Mouse (Mus musculus) lung, embryonic 15.5 days (tissue): ENCODE data around the gene Dbp. TPM values are rescaled to one million over a fixed set of nuclear protein-coding genes. Genes with fewer than 3 reads are reported as not detected.

Experiments
- ATAC-seq: fragments of 200-750 bp; cut with Nextera tagmentation; 2 replicates; pipeline ENCODE4 v1.8.0; 2017; ENCODE audit warnings: moderate number of reproducible peaks, borderline replicate concordance; ENCODE audit not compliant: low FRiP score, low TSS enrichment; ENCODE audit errors: extremely low read depth
- H3K27ac ChIP-seq: fragments of 300-500 bp; sonication (generic); 2 replicates; pipeline ENCODE4 v1.5.1; 2015; ENCODE audit warnings: moderate library complexity, mild to moderate bottlenecking, inconsistent platforms
- H3K27me3 ChIP-seq: fragments of 300-500 bp; sonication (generic); 2 replicates; pipeline ENCODE4 v1.6.1; 2015; ENCODE audit warnings: inconsistent platforms
- H3K36me3 ChIP-seq: fragments of 300-500 bp; sonication (generic); 2 replicates; pipeline ENCODE4 v1.6.1; 2015; ENCODE audit warnings: inconsistent platforms
- H3K4me1 ChIP-seq: fragments of 300-500 bp; sonication (generic); 2 replicates; pipeline ENCODE4 v1.6.1; 2015; ENCODE audit warnings: inconsistent platforms
- H3K4me2 ChIP-seq: fragments of 300-500 bp; sonication (generic); 2 replicates; pipeline ENCODE4 v1.6.1; 2015; ENCODE audit warnings: inconsistent platforms, mild to moderate bottlenecking, moderate library complexity
- H3K4me3 ChIP-seq: fragments of 300-500 bp; sonication (generic); 2 replicates; pipeline ENCODE4 v1.5.1; 2015; ENCODE audit warnings: mild to moderate bottlenecking, inconsistent platforms
- H3K9ac ChIP-seq: fragments of 300-500 bp; sonication (generic); 2 replicates; pipeline ENCODE4 v1.6.1; 2015; ENCODE audit warnings: inconsistent platforms
- H3K9me3 ChIP-seq: fragments of 300-500 bp; sonication (generic); 2 replicates; pipeline ENCODE4 v1.6.1; 2016; ENCODE audit warnings: inconsistent platforms
- WGBS: fragments of 180-500 bp; shearing (Covaris S2); methylation state at CpG from one replicate; pipeline ENCODE4 v1.1.7; 2015; 5-methylcytosine and 5-hydroxymethylcytosine counted together
- polyA plus RNA-seq: library from polyadenylated mRNA; unstranded; fragments of >200 nt; fragmentation: Nextera tagmentation; extraction: Ambion mirVana; gene quantifications from 2 replicates; pipeline ENCODE4 v1.2.1, GENCODE M21; 2015

Dbp gene
- polyA plus RNA-seq, 1 experiment from 2014 or later, result 3.1 TPM

DNA sequence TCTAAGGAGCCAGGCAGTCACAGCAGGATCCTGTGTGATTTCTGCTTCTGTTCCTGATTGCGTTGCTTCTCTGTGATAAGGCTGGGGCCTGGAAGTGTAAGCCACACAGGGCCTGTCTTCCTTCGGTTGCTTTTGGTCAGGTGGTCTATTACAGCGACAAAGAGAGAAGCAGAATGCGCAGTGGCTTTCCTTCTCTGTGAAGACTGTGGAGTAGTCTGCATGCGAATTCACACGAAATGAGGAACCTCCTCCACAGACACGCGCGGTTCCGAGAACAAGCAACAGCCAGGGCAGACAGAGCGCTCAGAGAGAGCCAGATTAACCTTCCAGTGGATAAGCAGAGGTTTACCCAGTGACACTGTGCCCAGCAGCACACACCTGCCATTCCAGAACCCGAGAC, 36.4 kb downstream of the Dbp start:
- H3K9ac ChIP-seq, result no peak overlapping the region
- no peak overlapping the region for H3K27ac ChIP-seq
- ATAC-seq, result no peak
- 77% methylated on average over 12 of the region's 12 CpGs for WGBS
- H3K4me1 ChIP-seq, result peaks cover 9% of the 10 kb centered on the region; the same call in 1 of the 2 replicates
- H3K4me2 ChIP-seq, result peak overlapping the region; percentile 53
- no peak overlapping the region for H3K4me3 ChIP-seq
- no peaks in the 10 kb centered on the region for H3K27me3 ChIP-seq
- no peaks in the 10 kb centered on the region for H3K9me3 ChIP-seq
- H3K36me3 ChIP-seq, result no peaks in the 10 kb centered on the region

DNA sequence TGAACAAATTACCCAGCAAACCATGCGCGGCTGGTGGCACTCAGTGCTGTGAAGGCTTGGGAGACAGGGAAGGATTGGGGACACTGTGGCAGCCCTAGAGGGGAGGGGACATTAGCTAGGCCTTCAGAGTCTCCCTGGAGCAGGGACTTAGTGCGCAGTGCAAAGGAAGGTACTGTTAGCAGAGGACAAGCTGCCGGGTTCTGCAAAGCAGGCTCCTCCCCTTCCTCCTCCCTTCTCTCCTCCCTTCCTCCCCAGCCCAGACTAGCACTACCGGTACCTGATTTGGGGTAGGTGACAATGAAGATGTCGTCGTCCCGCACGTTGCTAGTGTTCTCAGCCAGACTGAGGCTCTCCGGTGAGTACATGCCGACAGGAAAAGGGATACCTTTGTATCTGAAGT, 36.9 kb downstream of the Dbp start:
- Histone ChIP-seq H3K27me3 (no peaks in the 10 kb centered on the region), H3K4me3 (peak overlapping the region; percentile 33), H3K27ac (0 out of 2 replicates have a peak overlapping the region, but pooled peaks have one; percentile 0), H3K36me3 (no peaks in the 10 kb centered on the region), H3K4me2 (peak overlapping the region; percentile 53), H3K4me1 (peaks cover 9% of the 10 kb centered on the region; the same call in 1 of the 2 replicates), H3K9me3 (no peaks in the 10 kb centered on the region), H3K9ac (no peak overlapping the region)
- ATAC-seq, result 0 out of 2 replicates have a peak, but pooled peaks have one; percentile 66
- 28% methylated on average over 11 of the region's 11 CpGs for WGBS

DNA sequence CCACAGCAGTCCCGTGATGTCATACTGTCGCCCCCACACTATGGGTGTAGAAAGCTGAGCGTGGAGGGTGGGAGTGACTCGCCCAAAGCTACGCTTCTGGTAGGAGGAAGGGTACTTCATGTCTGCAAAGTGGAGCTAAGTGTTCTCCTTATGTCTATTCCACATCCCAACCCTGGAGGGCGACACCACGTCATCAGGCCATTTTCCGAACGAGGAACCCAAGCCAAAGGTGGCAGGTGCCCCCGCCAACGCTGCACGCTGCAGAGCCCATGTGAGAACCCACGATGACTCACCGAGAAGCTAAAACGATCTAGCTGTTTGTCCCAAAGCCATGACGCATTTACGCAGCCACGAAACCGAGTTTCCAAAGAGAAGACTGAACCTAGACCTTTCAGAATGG, 37.5 kb downstream of the Dbp start:
- 0 out of 2 replicates have a peak overlapping the region, but pooled peaks have one; percentile 0 for H3K27ac ChIP-seq
- ATAC-seq, result 0 out of 2 replicates have a peak, but pooled peaks have one; percentile 35

DNA sequence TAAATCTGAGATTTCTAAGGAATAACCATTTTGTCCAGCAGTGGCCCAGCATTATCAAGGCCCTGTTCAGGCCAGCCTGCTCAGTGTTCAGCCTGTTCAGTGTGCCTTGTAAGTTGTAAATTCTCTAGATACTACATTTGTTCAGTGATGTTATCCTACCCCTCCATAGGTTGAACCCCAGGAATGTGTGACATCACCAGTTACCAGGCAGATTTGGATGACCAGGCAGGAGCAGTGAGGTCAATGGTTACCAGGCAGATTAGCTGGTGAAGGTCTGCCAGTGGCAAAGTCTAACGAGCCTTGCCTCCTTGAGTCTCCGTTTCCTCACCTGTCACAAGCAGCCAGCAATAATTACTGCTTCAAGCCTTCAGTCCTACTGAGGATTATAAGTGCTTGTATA, 39.5 kb downstream of the Dbp start:
- Histone ChIP-seq H3K27ac (no peak overlapping the region), H3K27me3 (no peaks in the 10 kb centered on the region), H3K36me3 (no peaks in the 10 kb centered on the region), H3K4me1 (peaks cover 9% of the 10 kb centered on the region), H3K9ac (no peak overlapping the region), H3K4me2 (no peak overlapping the region), H3K4me3 (no peak overlapping the region), H3K9me3 (no peaks in the 10 kb centered on the region)
- WGBS, result 17% methylated on average over 2 of the region's 2 CpGs
- ATAC-seq, result no peak

More for the DNA sequence above, 37.5 kb downstream of the Dbp start:
- no peaks in the 10 kb centered on the region for H3K9me3 ChIP-seq
- no peaks in the 10 kb centered on the region for H3K27me3 ChIP-seq
- H3K4me1 ChIP-seq, result peaks cover 9% of the 10 kb centered on the region; the same call in 1 of the 2 replicates
- peak overlapping the region; percentile 33 for H3K4me3 ChIP-seq
- H3K4me2 ChIP-seq, result peak overlapping the region; percentile 53
- 26% methylated on average over 19 of the region's 19 CpGs for WGBS
- no peak overlapping the region for H3K9ac ChIP-seq
- no peaks in the 10 kb centered on the region for H3K36me3 ChIP-seq

GRCm38 (mm10) chr7:45746518-45746917, 41.6 kb downstream of the Dbp start:
- Histone ChIP-seq H3K9me3 (no peaks in the 10 kb centered on the region), H3K4me3 (no peak overlapping the region), H3K27ac (no peak overlapping the region), H3K27me3 (no peaks in the 10 kb centered on the region), H3K9ac (no peak overlapping the region), H3K36me3 (no peaks in the 10 kb centered on the region), H3K4me1 (peaks cover 13% of the 10 kb centered on the region), H3K4me2 (no peak overlapping the region)
- 66% methylated on average over 6 of the region's 6 CpGs for WGBS
- ATAC-seq, result no peak

DNA sequence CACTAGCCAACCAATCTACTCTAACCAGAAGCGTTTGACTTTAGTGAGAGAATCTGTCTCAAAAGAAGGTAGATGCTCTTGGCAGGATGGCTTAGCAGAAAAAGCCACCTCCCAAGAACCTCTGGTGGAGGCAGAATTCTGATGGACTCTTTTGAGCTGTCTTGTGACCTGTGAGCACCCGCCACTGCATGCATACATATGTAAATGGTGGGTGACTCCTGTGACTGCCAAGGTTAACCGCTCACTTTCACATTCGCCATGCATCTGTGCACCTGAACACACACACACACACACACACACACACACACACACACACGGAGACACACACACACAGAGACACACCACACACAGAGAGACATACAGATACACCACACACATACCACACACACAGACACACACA, 42.6 kb downstream of the Dbp start:
- Histone ChIP-seq H3K36me3 (no peaks in the 10 kb centered on the region), H3K9me3 (no peaks in the 10 kb centered on the region), H3K4me2 (no peak overlapping the region), H3K9ac (no peak overlapping the region), H3K4me1 (peaks cover 5% of the 10 kb centered on the region; the same call in 1 of the 2 replicates), H3K27me3 (no peaks in the 10 kb centered on the region), H3K27ac (no peak overlapping the region), H3K4me3 (no peak overlapping the region)
- WGBS, result 89% methylated on average over 5 of the region's 5 CpGs
- ATAC-seq, result no peak

DNA sequence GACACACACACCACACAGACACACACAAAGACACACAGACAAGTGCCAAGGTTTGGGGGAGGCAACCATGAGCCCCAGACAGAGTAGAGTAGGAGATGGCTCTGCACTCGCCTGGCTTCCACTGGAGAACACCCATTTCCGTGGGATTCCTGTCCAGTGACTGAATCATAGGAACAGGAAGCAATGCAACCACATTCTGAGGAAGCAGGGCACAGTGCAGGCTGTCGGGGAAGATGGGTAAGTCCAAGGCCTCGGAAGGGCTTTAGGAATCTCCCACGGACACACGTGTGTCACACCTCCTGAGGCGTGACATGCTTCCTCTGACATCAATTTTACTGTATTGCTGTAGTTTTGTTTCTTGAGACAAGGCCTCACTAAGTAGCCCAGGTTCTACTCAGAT, 43.2 kb downstream of the Dbp start:
- 55% methylated on average over 7 of the region's 7 CpGs for WGBS
- Histone ChIP-seq H3K27ac (no peak overlapping the region), H3K9me3 (no peaks in the 10 kb centered on the region), H3K4me1 (peaks cover 5% of the 10 kb centered on the region; the same call in 1 of the 2 replicates), H3K27me3 (no peaks in the 10 kb centered on the region), H3K4me2 (no peak overlapping the region), H3K9ac (no peak overlapping the region), H3K36me3 (no peaks in the 10 kb centered on the region), H3K4me3 (no peak overlapping the region)
- no peak; the same call in 1 of the 2 replicates for ATAC-seq

GRCm38 (mm10) chr7:45749401-45749800, 44.5 kb downstream of the Dbp start:
- no peak overlapping the region for H3K4me3 ChIP-seq
- 27% methylated on average over 8 of the region's 10 CpGs for WGBS
- ATAC-seq, result no peak
- no peak overlapping the region for H3K4me2 ChIP-seq
- H3K27ac ChIP-seq, result no peak overlapping the region
- peaks cover 5% of the 10 kb centered on the region; the same call in 1 of the 2 replicates for H3K4me1 ChIP-seq
- no peaks in the 10 kb centered on the region for H3K27me3 ChIP-seq
- H3K36me3 ChIP-seq, result no peaks in the 10 kb centered on the region
- no peak overlapping the region for H3K9ac ChIP-seq
- no peaks in the 10 kb centered on the region for H3K9me3 ChIP-seq

DNA sequence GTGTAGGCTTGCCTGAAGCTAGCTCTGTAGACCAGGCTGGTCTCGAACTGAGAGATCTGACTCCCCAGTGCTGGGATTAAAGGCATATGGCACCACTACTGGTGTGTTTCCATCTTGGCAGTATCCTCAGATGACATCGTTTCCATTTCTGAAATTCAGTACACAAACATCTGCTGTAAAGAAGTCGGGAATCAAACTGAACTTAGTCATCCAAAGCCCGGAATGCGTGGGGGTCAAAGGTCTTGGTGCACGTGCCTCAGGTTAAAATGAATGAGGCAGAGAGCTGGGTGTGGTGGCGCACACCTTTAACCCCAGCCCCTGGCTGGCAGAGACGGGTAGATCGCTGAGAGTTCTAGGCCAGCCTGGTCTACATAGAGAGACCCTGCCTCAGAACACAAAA, 45.3 kb downstream of the Dbp start:
- Histone ChIP-seq H3K4me3 (no peak overlapping the region), H3K27ac (no peak overlapping the region), H3K36me3 (no peaks in the 10 kb centered on the region), H3K4me2 (no peak overlapping the region), H3K9me3 (no peaks in the 10 kb centered on the region), H3K27me3 (no peaks in the 10 kb centered on the region), H3K4me1 (peaks cover 5% of the 10 kb centered on the region; the same call in 1 of the 2 replicates), H3K9ac (no peak overlapping the region)
- WGBS, result 62% methylated on average over 9 of the region's 9 CpGs
- no peak for ATAC-seq

DNA sequence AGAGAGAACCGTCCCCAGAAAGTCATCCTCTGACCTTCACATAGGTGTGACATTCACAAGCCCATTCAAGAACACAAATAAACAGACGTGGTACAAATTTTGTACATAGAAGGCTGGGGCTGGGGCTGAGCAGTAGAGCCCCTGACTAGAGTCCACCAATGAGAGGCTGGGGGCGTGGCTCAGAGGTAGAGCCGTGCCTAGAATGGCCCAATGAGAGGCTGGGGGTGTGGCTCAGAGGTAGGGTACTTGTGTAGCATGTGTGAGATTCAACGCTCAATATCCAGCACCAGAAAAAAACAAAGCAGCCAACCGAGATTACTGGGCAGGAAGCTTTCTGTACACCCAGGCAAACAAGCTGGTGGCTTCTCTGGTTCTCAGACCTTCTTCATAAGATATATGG, 50.8 kb downstream of the Dbp start:
- H3K36me3 ChIP-seq, result no peaks in the 10 kb centered on the region
- H3K27me3 ChIP-seq, result peaks cover 25% of the 10 kb centered on the region
- ATAC-seq, result no peak
- no peak overlapping the region for H3K27ac ChIP-seq
- H3K4me1 ChIP-seq, result 0 out of 2 replicates have a peak, but pooled peaks cover 5% of the 10 kb centered on the region
- 49% methylated on average over 6 of the region's 6 CpGs for WGBS
- H3K4me2 ChIP-seq, result no peak overlapping the region
- no peak overlapping the region for H3K9ac ChIP-seq
- no peaks in the 10 kb centered on the region for H3K9me3 ChIP-seq
- no peak overlapping the region for H3K4me3 ChIP-seq

GRCm38 (mm10) chr7:45759400-45759799, 54.5 kb downstream of the Dbp start:
- H3K27me3 ChIP-seq, result peaks cover 25% of the 10 kb centered on the region
- WGBS, result 5% methylated on average over 27 of the region's 27 CpGs
- H3K4me1 ChIP-seq, result 0 out of 2 replicates have a peak, but pooled peaks cover 5% of the 10 kb centered on the region
- H3K4me3 ChIP-seq, result peak overlapping the region; percentile 21
- no peaks in the 10 kb centered on the region for H3K9me3 ChIP-seq
- H3K9ac ChIP-seq, result no peak overlapping the region
- peak overlapping the region; percentile 53 for H3K4me2 ChIP-seq
- no peaks in the 10 kb centered on the region for H3K36me3 ChIP-seq
- H3K27ac ChIP-seq, result peak overlapping the region; percentile 6
- ATAC-seq, result peak; percentile 88
